Mouse (Mus musculus): ENCODE measurements around the gene Spo11. TPM values are rescaled to one million over a fixed set of nuclear protein-coding genes. Genes with fewer than 3 reads are reported as not detected.

Spo11 gene
- polyA plus RNA-seq, 1 experiment = 0.54 TPM

DNA sequence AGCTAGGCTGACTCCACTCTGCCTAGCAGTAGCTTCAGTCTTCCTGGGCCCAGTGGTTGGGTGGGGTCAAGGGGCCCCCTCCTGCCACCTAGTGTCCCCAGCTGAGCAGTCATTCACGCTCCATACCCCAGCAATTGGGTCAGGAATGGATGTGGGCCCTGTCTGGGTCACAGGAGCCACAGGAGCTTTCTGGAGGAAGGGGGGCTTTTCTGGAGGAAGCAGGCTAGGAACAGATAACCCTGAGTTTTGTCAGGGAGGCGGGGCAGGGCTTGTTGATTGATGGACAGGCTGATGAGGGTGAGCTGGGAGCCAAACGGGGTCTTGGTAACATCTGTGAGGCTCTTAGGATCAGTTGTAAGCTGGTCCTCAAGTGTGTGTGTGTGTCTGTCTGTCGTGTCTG is 59.1 kb downstream of the Spo11 start:
- H3K27me3 ChIP-seq (ENCODE audit: control insufficient read depth, insufficient read depth, low read length, poor library complexity, severe bottlenecking) = no peaks in the 10 kb centered on the region
- no peak overlapping the region for H3K27ac ChIP-seq (ENCODE audit: insufficient read depth, low read length)
- H3K36me3 ChIP-seq (ENCODE audit: control insufficient read depth, insufficient read depth, low read length, poor library complexity, severe bottlenecking) = peaks cover 14% of the 10 kb centered on the region

DNA sequence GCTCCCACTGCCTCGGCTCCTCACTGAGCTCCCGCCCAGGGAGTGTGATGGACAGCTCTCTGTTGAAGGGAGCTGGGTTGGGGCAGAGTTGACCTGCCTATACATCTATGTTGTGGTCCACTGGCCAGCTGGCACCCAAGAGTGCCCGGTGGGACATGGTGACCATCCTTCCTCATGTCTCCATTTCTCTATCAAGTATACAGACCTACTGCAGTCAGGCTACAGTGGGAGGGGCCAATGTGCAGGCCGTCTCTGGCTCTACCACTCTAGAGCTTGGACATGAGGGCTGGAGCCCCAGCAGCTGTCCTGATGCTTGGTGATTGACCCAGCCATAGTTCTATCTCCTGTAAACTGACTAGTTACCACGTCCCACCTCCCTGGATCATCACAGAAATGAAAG is 59.8 kb downstream of the Spo11 start:
- no peak overlapping the region for H3K27ac ChIP-seq (ENCODE audit: insufficient read depth, low read length)
- H3K36me3 ChIP-seq (ENCODE audit: control insufficient read depth, insufficient read depth, low read length, poor library complexity, severe bottlenecking) = peaks cover 10% of the 10 kb centered on the region
- H3K4me3 ChIP-seq (ENCODE audit: low read depth, low read length) = no peak overlapping the region
- H3K4me1 ChIP-seq (ENCODE audit: control insufficient read depth, insufficient read depth, low read length) = no peaks in the 10 kb centered on the region
- TF ChIP-seq EP300 (IDR thresholded peaks at IDR 0.05; ENCODE audit: insufficient read depth, low read depth, low read length) = no peak
- TF ChIP-seq POLR2A (IDR thresholded peaks at IDR 0.05; ENCODE audit: insufficient read depth, low read length) = no peak
- TF ChIP-seq CTCF (IDR thresholded peaks at IDR 0.05; ENCODE audit: low read depth, low read length) = no peak
- H3K9ac ChIP-seq (ENCODE audit: low read depth, poor library complexity, severe bottlenecking) = no peak overlapping the region
- no peaks in the 10 kb centered on the region for H3K9me3 ChIP-seq (replicated peaks; ENCODE audit: control insufficient read depth, insufficient read depth, low read length, poor library complexity, severe bottlenecking)
- no peaks in the 10 kb centered on the region for H3K27me3 ChIP-seq (ENCODE audit: control insufficient read depth, insufficient read depth, low read length, poor library complexity, severe bottlenecking)

More for the DNA sequence above, 59.1 kb downstream of the Spo11 start:
- Histone ChIP-seq H3K4me3 (ENCODE audit: low read depth, low read length) (no peak overlapping the region), H3K9me3 (replicated peaks; ENCODE audit: control insufficient read depth, insufficient read depth, low read length, poor library complexity, severe bottlenecking) (no peaks in the 10 kb centered on the region), H3K9ac (ENCODE audit: low read depth, poor library complexity, severe bottlenecking) (no peak overlapping the region), H3K4me1 (ENCODE audit: control insufficient read depth, insufficient read depth, low read length) (no peaks in the 10 kb centered on the region)
- no peak for TF ChIP-seq CTCF (IDR thresholded peaks at IDR 0.05; ENCODE audit: low read depth, low read length)

- H3K4me1 ChIP-seq (ENCODE audit: control insufficient read depth, insufficient read depth, low read length) = no peaks in the 10 kb centered on the region
- H3K9me3 ChIP-seq (replicated peaks; ENCODE audit: control insufficient read depth, insufficient read depth, low read length, poor library complexity, severe bottlenecking) = no peaks in the 10 kb centered on the region
- H3K9ac ChIP-seq (ENCODE audit: low read depth, poor library complexity, severe bottlenecking) = no peak overlapping the region
- no peak overlapping the region for H3K27ac ChIP-seq (ENCODE audit: insufficient read depth, low read length)
- no peak for TF ChIP-seq EP300 (IDR thresholded peaks at IDR 0.05; ENCODE audit: insufficient read depth, low read depth, low read length)
- no peak for TF ChIP-seq CTCF (IDR thresholded peaks at IDR 0.05; ENCODE audit: low read depth, low read length)
- no peaks in the 10 kb centered on the region for H3K27me3 ChIP-seq (ENCODE audit: control insufficient read depth, insufficient read depth, low read length, poor library complexity, severe bottlenecking)
- H3K4me3 ChIP-seq (ENCODE audit: low read depth, low read length) = no peak overlapping the region
- peaks cover 10% of the 10 kb centered on the region for H3K36me3 ChIP-seq (ENCODE audit: control insufficient read depth, insufficient read depth, low read length, poor library complexity, severe bottlenecking)
Measured at GRCm38 (mm10) chr2:173037827-173038607, 60.5 kb downstream of the Spo11 start.

- H3K36me3 ChIP-seq (ENCODE audit: control insufficient read depth, insufficient read depth, low read length, poor library complexity, severe bottlenecking) = peaks cover 6% of the 10 kb centered on the region
- no peak overlapping the region for H3K4me3 ChIP-seq (ENCODE audit: low read depth, low read length)
- no peak for TF ChIP-seq POLR2A (IDR thresholded peaks at IDR 0.05; ENCODE audit: insufficient read depth, low read length)
- no peak for TF ChIP-seq EP300 (IDR thresholded peaks at IDR 0.05; ENCODE audit: insufficient read depth, low read depth, low read length)
- no peak for TF ChIP-seq CTCF (IDR thresholded peaks at IDR 0.05; ENCODE audit: low read depth, low read length)
- H3K4me1 ChIP-seq (ENCODE audit: control insufficient read depth, insufficient read depth, low read length) = no peaks in the 10 kb centered on the region
- H3K9ac ChIP-seq (ENCODE audit: low read depth, poor library complexity, severe bottlenecking) = no peak overlapping the region
- H3K27me3 ChIP-seq (ENCODE audit: control insufficient read depth, insufficient read depth, low read length, poor library complexity, severe bottlenecking) = no peaks in the 10 kb centered on the region
- no peak overlapping the region for H3K27ac ChIP-seq (ENCODE audit: insufficient read depth, low read length)
- no peaks in the 10 kb centered on the region for H3K9me3 ChIP-seq (replicated peaks; ENCODE audit: control insufficient read depth, insufficient read depth, low read length, poor library complexity, severe bottlenecking)
Measured at GRCm38 (mm10) chr2:173039041-173039440, 61.5 kb downstream of the Spo11 start.

DNA sequence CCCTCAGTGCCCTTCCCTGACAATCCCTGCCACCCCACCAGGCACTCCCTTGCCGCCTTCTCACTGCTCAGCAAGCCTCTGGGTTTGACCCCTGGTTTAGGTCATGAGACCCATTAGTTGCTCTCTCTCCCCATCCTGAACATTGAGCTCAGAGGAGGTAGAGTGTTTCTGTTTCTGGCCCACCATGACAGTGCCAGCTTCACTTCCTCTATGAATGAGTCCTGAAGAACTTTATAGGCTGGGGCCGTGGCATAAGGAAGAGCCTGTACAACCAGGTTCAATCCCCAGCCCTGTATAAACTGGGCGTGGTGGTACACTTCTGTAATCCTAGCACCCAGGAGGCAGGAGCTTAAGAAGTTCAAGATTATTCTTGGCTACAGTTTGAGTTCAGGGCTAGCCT is 63.3 kb downstream of the Spo11 start:
- Histone ChIP-seq H3K36me3 (ENCODE audit: control insufficient read depth, insufficient read depth, low read length, poor library complexity, severe bottlenecking) (no peaks in the 10 kb centered on the region), H3K4me3 (ENCODE audit: low read depth, low read length) (no peak overlapping the region), H3K9me3 (replicated peaks; ENCODE audit: control insufficient read depth, insufficient read depth, low read length, poor library complexity, severe bottlenecking) (no peaks in the 10 kb centered on the region), H3K27me3 (ENCODE audit: control insufficient read depth, insufficient read depth, low read length, poor library complexity, severe bottlenecking) (no peaks in the 10 kb centered on the region), H3K27ac (ENCODE audit: insufficient read depth, low read length) (no peak overlapping the region), H3K4me1 (ENCODE audit: control insufficient read depth, insufficient read depth, low read length) (no peaks in the 10 kb centered on the region), H3K9ac (ENCODE audit: low read depth, poor library complexity, severe bottlenecking) (no peak overlapping the region)
- no peak for TF ChIP-seq CTCF (IDR thresholded peaks at IDR 0.05; ENCODE audit: low read depth, low read length)
- no peak for TF ChIP-seq EP300 (IDR thresholded peaks at IDR 0.05; ENCODE audit: insufficient read depth, low read depth, low read length)
- TF ChIP-seq POLR2A (IDR thresholded peaks at IDR 0.05; ENCODE audit: insufficient read depth, low read length) = no peak

DNA sequence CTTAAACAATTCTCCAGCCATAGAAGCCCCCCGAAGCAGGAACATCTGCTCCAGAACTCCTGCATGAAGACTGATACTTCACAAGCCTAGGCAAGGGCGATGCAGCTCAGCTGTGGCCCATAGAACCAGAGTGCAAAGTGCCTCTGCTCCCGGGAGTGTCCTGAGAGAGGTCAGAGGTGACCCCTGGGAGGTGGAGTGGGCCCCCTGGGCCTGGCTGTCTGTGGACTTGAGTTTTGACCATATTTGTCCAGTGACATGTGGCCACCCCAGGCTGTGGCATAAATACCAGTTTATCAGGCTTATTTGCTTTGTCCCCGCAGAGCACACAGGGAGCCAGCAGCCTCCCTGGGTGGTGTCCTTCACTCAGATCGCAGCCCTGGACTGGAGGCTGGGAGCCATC is 63.7 kb downstream of the Spo11 start:
- Histone ChIP-seq H3K36me3 (ENCODE audit: control insufficient read depth, insufficient read depth, low read length, poor library complexity, severe bottlenecking) (no peaks in the 10 kb centered on the region), H3K9ac (ENCODE audit: low read depth, poor library complexity, severe bottlenecking) (no peak overlapping the region), H3K9me3 (replicated peaks; ENCODE audit: control insufficient read depth, insufficient read depth, low read length, poor library complexity, severe bottlenecking) (no peaks in the 10 kb centered on the region), H3K27me3 (ENCODE audit: control insufficient read depth, insufficient read depth, low read length, poor library complexity, severe bottlenecking) (no peaks in the 10 kb centered on the region), H3K4me1 (ENCODE audit: control insufficient read depth, insufficient read depth, low read length) (no peaks in the 10 kb centered on the region), H3K27ac (ENCODE audit: insufficient read depth, low read length) (no peak overlapping the region), H3K4me3 (ENCODE audit: low read depth, low read length) (no peak overlapping the region)
- TF ChIP-seq POLR2A (IDR thresholded peaks at IDR 0.05; ENCODE audit: insufficient read depth, low read length) = no peak
- TF ChIP-seq EP300 (IDR thresholded peaks at IDR 0.05; ENCODE audit: insufficient read depth, low read depth, low read length) = no peak
- TF ChIP-seq CTCF (IDR thresholded peaks at IDR 0.05; ENCODE audit: low read depth, low read length) = no peak

Measured in ES-Bruce4 (cell line).